Mouse (Mus musculus) midbrain, postnatal 0 days (tissue): ENCODE results near the gene Atf6. TPM values are rescaled to one million over a fixed set of nuclear protein-coding genes. Genes with fewer than 3 reads are reported as not detected.
A peak's percentile ranks its signal among the peaks of the same experiment; 100 is the strongest.

ENCODE experiments used
- ATAC-seq: fragments of 200-750 bp; cut with Nextera tagmentation; 2 replicates; pipeline ENCODE4 v1.8.0; 2017; ENCODE audit warnings: moderate number of reproducible peaks, mild to moderate bottlenecking, moderate TSS enrichment, moderate library complexity; ENCODE audit not compliant: low FRiP score
- DNase-seq: peaks from one replicate; pipeline ENCODE4 v3.0.0-alpha.2; 2015; ENCODE audit warnings: low spot score
- H3K27ac ChIP-seq: fragments of 300-500 bp; sonication (generic); 2 replicates; pipeline ENCODE4 v1.5.1; 2014; ENCODE audit warnings: low read depth, mild to moderate bottlenecking, low read length, mixed read lengths
- H3K27me3 ChIP-seq: fragments of 300-500 bp; sonication (generic); 2 replicates; pipeline ENCODE4 v1.6.1; 2014; ENCODE audit warnings: low read length, control low read depth, mixed read lengths; ENCODE audit not compliant: insufficient read depth
- H3K36me3 ChIP-seq: fragments of 300-500 bp; sonication (generic); 2 replicates; pipeline ENCODE4 v1.6.1; 2014; ENCODE audit warnings: low read length, control low read depth, mixed read lengths; ENCODE audit not compliant: insufficient read depth
- H3K4me1 ChIP-seq: fragments of 300-500 bp; sonication (generic); 2 replicates; pipeline ENCODE4 v1.6.1; 2014; ENCODE audit warnings: mild to moderate bottlenecking, control low read depth, antibody characterized with exemption, low read length, mixed read lengths; ENCODE audit not compliant: insufficient read depth
- H3K4me2 ChIP-seq: fragments of 300-500 bp; sonication (generic); 2 replicates; pipeline ENCODE4 v1.6.1; 2014; ENCODE audit warnings: low read depth, mild to moderate bottlenecking, low read length, mixed read lengths; ENCODE audit not compliant: poor library complexity, severe bottlenecking
- H3K4me3 ChIP-seq: fragments of 300-500 bp; sonication (generic); 2 replicates; pipeline ENCODE4 v1.5.1; 2014; ENCODE audit warnings: low read depth, mild to moderate bottlenecking, low read length, moderate library complexity
- H3K9ac ChIP-seq: fragments of 300-500 bp; sonication (generic); replicated peaks from 2 replicates; pipeline ENCODE4 v1.6.1; 2014; ENCODE audit warnings: mild to moderate bottlenecking, low read length, moderate library complexity, mixed read lengths; ENCODE audit not compliant: poor library complexity, severe bottlenecking
- H3K9me3 ChIP-seq: fragments of 300-500 bp; sonication (generic); 2 replicates; pipeline ENCODE4 v1.6.1; 2016; ENCODE audit warnings: low read length, control low read depth
- CTCF ChIP-seq: IDR thresholded peaks from 2 replicates; pipeline ENCODE4 v1.5.1; 2016; ENCODE audit warnings: antibody characterized with exemption, mild to moderate bottlenecking
- WGBS: fragments of 180-500 bp; shearing (Covaris S2); extraction: QIAGEN DNeasy Blood & Tissue Kit; methylation state at CpG from one replicate; pipeline ENCODE4 v1.1.7; 2014; 5-methylcytosine and 5-hydroxymethylcytosine counted together
- polyA plus RNA-seq: library from polyadenylated mRNA; unstranded; fragments of >200 nt; fragmentation: Nextera tagmentation; extraction: Ambion mirVana; gene quantifications from 2 replicates; pipeline ENCODE4 v1.2.1, GENCODE M21; 2015
- total RNA-seq: library from RNA; depleted of rRNA; stranded (reverse); fragments of >200 nt; gene quantifications from 2 replicates; pipeline ENCODE4 v1.2.3, GENCODE M21; 2014

The Atf6 gene
- total and polyA plus RNA-seq, 2 experiments from 2014 or later, result 5.4 to 17.4 TPM

DNA sequence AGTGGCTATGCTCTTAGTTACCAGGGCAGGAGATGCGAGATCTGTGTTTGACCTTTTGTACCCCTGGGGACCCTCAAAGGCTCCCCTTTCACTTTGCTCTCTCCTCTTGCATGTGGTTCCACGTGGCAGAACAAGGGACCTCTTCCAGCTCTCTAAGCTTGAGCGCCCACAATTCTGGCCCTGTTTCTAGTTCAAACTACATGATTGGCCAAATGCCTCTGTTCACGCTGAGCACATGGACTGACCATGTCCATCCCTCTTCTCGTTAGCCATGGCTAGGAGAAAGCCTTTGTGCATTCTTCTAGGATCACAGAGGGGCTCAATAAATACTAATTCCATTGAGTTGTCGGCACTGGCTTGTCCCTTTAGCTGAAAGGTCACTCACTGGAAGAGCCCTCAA is 172.2 kb downstream of the Atf6 start:
- H3K36me3 ChIP-seq, result no peaks in the 10 kb centered on the region
- H3K27me3 ChIP-seq, result no peaks in the 10 kb centered on the region
- no peak for TF ChIP-seq CTCF
- H3K4me2 ChIP-seq, result no peak overlapping the region
- H3K9ac ChIP-seq, result no peak overlapping the region
- H3K4me3 ChIP-seq, result no peak overlapping the region
- DNase-seq, result no peak
- H3K9me3 ChIP-seq, result 0 out of 2 replicates have a peak, but pooled peaks cover 2% of the 10 kb centered on the region
- no peaks in the 10 kb centered on the region for H3K4me1 ChIP-seq
- H3K27ac ChIP-seq, result no peak overlapping the region
- no peak for ATAC-seq
- WGBS, result 51% methylated on average over 6 of the region's 6 CpGs

DNA sequence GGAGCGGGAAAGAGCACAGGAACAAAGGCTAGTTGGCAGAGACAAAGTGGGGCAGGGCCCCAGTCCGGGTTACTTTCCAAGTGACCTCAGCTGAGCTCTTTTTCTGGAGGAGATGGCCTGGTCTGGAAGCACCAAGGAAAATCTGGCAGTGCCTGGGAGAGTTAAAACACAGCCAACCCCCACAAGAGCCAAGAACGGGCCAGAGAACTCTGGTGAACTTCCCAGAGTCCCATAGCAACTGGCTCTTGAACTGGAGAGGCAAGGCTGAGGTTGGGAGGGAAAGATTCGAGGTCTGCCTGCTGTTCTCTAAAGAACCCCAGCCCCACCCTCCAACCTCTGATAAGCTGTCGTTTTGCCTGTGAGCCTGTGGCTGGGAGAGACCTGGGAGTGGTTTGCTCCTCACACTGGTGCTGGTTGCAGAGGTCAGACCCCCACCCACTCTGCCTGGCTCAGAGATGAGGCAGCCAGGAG is 172.7 kb downstream of the Atf6 start:
- H3K4me1 ChIP-seq, result no peaks in the 10 kb centered on the region
- H3K36me3 ChIP-seq, result no peaks in the 10 kb centered on the region
- DNase-seq (peak; percentile 21), ATAC-seq (no peak)
- no peaks in the 10 kb centered on the region for H3K27me3 ChIP-seq
- no peak overlapping the region for H3K4me3 ChIP-seq
- TF ChIP-seq CTCF, result no peak
- 0 out of 2 replicates have a peak, but pooled peaks cover 2% of the 10 kb centered on the region for H3K9me3 ChIP-seq
- no peak overlapping the region for H3K4me2 ChIP-seq
- no peak overlapping the region for H3K9ac ChIP-seq
- H3K27ac ChIP-seq, result no peak overlapping the region
- 48% methylated on average over 5 of the region's 5 CpGs for WGBS

DNA sequence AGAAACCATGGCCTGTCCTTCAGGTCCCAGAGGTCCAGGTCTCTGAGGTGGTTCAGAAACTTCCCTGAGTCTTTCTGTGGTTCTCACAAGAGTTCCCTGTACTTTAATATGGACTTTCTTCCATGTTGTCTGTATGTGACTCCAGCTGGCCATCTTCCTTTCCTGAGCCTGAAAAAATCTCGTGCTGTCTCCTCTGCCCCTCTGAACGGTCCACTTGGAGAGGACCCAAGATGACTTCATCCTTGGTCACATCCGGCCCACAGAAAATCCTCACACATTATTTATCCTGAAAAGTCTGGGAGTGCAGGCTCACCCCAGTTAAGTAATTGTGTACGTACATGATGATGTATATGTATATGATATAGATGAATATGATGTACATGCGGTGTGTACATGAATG is 176.3 kb downstream of the Atf6 start:
- no peak for ATAC-seq

DNA sequence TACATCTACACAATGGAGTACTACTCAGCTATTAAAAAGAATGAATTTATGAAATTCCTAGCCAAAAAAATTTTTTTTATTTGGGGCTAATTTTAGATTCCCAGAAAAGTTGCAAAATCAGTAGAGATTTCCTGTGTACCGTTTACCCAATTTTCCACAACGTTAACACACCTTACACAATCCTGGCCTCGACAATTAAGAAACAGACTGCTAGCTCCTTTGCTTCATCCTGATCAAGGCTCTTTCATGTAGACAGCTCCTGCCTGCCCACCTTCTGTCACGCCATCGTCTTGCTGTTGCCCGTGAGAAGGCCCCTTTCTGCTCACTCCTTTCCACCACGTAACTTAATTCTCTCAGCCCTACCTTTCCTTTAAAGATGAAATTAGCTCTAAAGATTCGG is 177.8 kb downstream of the Atf6 start:
- Histone ChIP-seq H3K4me3 (no peak overlapping the region), H3K4me1 (no peaks in the 10 kb centered on the region), H3K27me3 (no peaks in the 10 kb centered on the region), H3K36me3 (no peaks in the 10 kb centered on the region), H3K4me2 (no peak overlapping the region), H3K9me3 (no peaks in the 10 kb centered on the region), H3K27ac (no peak overlapping the region), H3K9ac (no peak overlapping the region)
- TF ChIP-seq CTCF, result no peak
- DNase-seq (no peak), ATAC-seq (no peak)
- WGBS, result 93% methylated on average over 8 of the region's 8 CpGs

More for the DNA sequence above, 176.3 kb downstream of the Atf6 start:
- no peaks in the 10 kb centered on the region for H3K9me3 ChIP-seq
- TF ChIP-seq CTCF, result no peak
- WGBS, result 89% methylated on average over 5 of the region's 5 CpGs
- H3K9ac ChIP-seq, result no peak overlapping the region
- no peak overlapping the region for H3K4me3 ChIP-seq
- no peaks in the 10 kb centered on the region for H3K27me3 ChIP-seq
- H3K4me1 ChIP-seq, result no peaks in the 10 kb centered on the region
- no peaks in the 10 kb centered on the region for H3K36me3 ChIP-seq
- no peak overlapping the region for H3K27ac ChIP-seq
- DNase-seq, result no peak
- no peak overlapping the region for H3K4me2 ChIP-seq

DNA sequence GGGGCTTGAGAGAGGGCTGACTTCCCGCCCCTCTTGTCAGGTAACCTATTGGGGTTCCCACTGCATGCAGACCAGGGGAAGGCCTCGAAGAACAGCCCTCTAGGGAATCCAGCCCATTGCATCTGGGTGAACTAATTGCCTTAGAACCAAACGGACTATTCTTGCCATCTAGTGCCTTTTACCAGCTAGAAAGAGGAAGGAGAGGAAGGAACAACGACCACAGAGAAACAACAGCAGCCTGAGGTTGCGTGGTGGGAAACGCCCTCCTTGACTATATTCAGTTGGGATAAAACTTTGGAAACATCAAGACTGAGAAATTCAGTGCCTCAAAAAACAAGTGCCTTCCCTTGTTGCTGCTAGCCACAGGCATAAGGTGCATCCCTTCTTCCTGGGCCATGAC is 183.7 kb downstream of the Atf6 start:
- WGBS, result 79% methylated on average over 6 of the region's 6 CpGs
- TF ChIP-seq CTCF, result no peak

DNA sequence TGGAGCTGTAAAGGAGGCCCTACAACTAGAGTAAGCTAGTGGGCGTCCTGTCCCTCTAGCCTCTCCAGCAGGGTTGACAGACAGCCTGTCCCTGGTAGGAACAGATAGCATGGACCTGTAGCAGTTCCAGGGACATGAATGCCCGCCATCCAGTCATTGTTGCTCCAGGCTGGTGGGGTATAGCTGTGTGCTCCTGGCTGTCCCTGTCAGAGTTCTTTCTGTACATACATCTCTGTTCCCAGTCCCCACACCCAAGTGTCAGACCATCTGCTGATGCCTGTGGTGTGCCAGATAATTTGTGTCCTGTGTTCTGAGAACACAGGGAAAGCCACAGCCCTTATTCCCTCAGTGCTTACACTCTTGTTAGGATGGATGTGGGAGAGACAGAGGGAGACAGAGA is 187.9 kb downstream of the Atf6 start:
- WGBS, result 75% methylated on average over 2 of the region's 2 CpGs
- Histone ChIP-seq H3K36me3 (0 out of 2 replicates have a peak, but pooled peaks cover 3% of the 10 kb centered on the region), H3K4me2 (no peak overlapping the region), H3K9ac (no peak overlapping the region), H3K4me1 (no peaks in the 10 kb centered on the region), H3K27ac (no peak overlapping the region), H3K27me3 (no peaks in the 10 kb centered on the region), H3K9me3 (no peaks in the 10 kb centered on the region), H3K4me3 (no peak overlapping the region)
- DNase-seq, result no peak
- ATAC-seq, result no peak
- no peak for TF ChIP-seq CTCF

More for the DNA sequence above, 183.7 kb downstream of the Atf6 start:
- no peak overlapping the region for H3K4me3 ChIP-seq
- no peaks in the 10 kb centered on the region for H3K9me3 ChIP-seq
- ATAC-seq, result no peak
- no peak overlapping the region for H3K9ac ChIP-seq
- H3K36me3 ChIP-seq, result 0 out of 2 replicates have a peak, but pooled peaks cover 3% of the 10 kb centered on the region
- no peaks in the 10 kb centered on the region for H3K27me3 ChIP-seq
- H3K27ac ChIP-seq, result no peak overlapping the region
- no peak for DNase-seq
- H3K4me1 ChIP-seq, result no peaks in the 10 kb centered on the region
- no peak overlapping the region for H3K4me2 ChIP-seq
